Mouse (Mus musculus): ENCODE results near the gene Col4a5.
A peak's percentile ranks its signal among the peaks of the same experiment; 100 is the strongest.

Col4a5 gene

DNA sequence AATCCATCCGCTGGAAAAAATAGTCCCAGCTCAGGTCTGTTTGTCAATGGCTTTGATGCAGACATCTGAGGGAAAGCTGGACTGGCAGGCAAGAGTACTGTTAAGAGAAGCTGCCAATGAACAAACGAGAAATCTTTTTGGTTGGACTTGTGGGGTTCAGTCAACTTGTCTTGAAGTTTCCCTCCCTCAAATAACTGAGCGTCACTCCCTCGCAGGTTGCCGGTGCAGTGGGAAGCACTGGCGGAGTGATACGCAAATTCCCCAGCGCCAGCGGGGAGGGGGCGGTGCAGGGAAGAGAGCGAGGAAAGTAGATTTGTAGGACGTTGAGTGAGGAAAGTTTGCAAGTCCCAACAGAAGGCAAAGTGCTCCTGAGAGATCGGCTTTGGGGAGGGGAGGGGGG lies at the start of gene Col4a5:
Gene Col4a5 (plus strand): TSS at position 276 of the 400 bp plus-strand sequence.
- peak; percentile 42 to 71 for DNase-seq (ENCODE audit: low spot score in 2 of 2)

DNA sequence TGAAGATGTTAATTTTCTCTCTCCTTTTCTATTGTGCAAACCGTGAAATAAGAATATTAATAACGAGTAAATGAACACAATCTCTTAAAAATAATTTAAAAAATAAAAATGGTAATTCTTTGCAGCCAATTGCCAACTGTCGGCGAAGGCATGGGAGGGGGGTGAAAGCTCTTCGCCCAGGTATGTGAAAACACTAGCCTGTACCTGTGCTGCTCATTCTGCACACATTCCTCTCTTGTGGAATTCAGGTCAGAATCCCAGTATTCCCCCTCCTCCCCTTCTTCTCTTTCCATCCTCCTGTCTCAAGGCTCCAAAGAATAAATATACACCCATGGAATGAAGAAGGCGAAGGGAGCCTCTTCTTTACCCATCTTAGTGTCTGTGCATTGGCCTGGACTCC lies 38.4 kb upstream of the Col4a5 start:
- DNase-seq (ENCODE audit: low spot score in 2 of 2) = no peak

DNA sequence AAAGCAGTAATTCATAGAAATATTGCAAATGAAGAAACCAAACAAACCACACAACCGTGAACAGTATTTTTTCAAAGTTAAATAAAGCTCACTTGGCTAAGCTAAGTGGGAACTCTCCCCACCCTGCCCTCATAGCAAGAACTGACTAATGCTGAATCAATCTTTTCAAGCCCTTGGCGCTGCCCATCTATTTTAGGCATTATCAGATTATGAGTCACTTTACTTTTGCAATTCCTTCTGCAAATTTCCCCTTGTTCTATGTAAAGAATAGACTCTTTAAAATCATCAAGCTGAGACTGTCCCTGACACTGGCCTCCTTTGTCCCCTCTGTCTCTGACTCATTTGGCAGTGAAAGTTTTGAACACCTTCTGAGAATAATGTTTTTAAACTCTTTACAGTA lies 35.8 kb upstream of the Col4a5 start:
- DNase-seq (ENCODE audit: low spot score in 2 of 2) = peak in 1 of 2 experiments; percentile 16

DNA sequence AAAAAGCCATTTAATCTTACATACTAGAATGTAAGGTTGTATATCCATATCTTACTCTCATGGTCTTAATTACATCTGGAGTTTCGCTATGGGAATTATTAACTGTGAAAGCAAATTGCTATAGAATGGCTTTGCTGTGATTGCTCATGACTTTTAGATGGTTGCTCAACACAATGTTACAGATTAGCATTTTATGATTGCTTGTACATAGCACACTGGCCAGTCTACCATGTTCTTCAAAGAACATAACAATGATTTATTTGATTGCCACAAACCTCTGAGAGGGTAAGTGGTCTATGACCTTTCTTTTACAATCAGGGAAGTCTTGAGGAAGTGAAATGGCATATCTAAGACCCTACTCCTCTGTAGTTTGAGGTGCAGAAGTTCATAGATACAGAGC lies 27.2 kb upstream of the Col4a5 start:
- DNase-seq (ENCODE audit: low spot score in 2 of 2) = no peak

DNA sequence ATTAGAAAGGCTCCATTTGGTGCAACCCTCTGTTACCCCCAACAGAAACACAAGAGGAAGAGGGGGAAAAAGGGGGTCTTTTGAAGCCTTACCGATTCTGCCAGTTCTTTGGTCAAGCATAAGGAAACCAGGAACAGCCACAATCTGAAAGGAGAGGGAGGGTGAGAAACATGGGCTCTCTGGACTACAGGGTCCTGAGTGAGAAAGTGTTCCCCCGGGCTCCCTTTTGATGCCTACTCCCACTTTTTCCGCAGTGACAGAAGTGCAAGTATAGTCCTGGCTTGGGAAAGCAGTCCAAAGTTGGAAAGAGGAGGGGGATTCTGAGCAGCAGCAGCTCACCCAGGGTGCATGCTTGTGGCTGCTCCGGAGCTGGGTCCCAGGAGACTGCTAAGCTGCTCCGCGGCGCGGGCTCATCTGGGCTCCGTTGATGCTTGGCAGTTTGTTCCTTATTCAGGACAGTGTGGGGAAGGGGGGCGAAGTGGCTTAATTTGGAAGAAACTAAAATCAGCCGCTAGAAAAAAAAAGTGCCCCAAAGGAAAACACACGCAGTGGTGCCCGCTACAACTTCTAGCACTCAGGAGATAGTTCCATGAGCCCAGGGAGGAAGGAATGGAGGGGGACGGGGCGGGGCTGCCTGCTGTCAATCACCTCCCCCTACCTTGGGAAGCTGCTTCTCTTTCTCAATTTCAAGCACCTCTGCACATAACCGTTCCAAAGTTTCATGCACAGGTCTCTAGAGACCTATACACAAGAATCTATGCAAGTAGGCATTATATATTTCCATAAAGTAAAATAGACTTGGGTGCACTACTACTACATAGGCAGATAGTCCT lies 1.5 kb upstream of the Col4a5 start, which contains the start of gene Col4a6:
Gene Col4a6 (minus strand): TSS at position 607 of the 833 bp plus-strand sequence.
- DNase-seq (ENCODE audit: low spot score in 2 of 2) = peak in 1 of 2 experiments; percentile 26

DNA sequence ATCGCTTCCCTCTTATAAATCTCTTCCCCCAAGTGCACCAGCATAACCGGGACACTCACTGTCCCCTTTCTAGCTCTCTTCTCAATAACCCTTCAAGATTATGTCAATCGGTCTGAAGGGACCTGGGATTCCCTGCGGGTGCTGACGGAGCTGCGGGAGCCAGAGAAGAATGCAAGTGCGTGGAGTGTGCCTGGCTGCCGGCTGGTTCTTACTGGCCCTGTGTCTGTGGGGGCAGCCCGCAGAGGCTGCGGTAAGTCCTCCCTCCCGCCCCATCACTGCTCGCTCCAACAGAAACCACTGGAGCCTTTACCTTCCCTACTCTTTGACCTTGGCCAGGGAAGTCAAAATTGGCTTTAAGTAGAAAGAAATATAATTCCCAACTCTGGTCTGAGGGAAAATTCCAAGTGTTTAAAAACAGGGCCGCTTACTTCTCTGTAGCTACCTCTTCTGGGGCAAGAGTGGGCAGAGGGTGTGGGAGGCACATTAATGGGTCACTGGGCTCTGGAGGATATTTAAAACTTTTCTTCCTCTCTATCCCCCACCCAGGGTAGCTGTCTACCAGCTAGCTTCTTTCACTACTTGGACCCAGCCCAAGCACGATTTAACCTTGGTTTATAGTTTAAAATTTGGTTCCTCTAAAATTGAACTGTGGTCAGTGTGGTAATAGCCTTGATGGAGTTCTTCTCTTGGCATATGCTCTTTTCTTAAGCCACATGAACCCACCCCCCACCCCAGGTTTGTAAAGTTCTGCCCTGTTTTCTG lies 562 bp downstream of the Col4a5 start:
- DNase-seq (ENCODE audit: low spot score in 2 of 2) = peak in 1 of 2 experiments; percentile 9

DNA sequence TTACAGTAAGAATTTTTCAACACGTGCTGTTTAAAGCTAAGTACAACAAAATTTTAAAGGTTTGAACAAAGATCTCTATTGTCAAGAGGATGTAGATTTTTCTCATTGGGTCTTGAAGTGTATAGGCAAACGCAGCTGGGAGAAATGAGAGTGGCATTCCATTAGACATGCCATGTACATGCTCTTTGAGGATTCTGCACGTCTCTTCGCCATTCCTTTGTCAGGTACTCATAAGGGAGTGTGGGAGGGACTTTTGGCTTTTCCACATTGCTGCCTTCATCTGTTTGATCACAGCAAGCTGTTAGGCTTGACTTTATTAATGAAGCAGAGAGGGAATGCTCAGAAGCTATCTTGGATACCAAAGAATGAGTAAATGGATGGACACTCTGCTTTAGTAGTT lies 19.4 kb downstream of the Col4a5 start:
- DNase-seq (ENCODE audit: low spot score in 2 of 2) = no peak

DNA sequence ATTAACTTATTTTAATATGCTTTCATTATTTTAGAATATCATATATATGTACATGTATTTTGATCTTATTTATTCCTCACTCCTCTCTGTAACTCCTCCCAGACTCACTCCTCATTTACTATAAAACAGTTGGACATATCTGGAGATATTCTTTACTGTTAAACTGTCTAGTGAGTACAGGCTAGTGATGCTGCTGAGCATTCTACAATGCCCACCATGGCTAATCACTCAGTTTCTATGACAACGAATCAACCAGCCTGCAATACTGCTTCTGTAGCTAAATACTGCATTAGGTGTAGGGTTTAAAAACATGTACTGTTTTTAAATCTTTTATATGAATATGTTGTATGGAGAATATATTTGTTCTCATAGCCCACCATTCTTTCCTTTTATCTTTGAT lies 27.9 kb downstream of the Col4a5 start:
- DNase-seq (ENCODE audit: low spot score in 2 of 2) = no peak

DNA sequence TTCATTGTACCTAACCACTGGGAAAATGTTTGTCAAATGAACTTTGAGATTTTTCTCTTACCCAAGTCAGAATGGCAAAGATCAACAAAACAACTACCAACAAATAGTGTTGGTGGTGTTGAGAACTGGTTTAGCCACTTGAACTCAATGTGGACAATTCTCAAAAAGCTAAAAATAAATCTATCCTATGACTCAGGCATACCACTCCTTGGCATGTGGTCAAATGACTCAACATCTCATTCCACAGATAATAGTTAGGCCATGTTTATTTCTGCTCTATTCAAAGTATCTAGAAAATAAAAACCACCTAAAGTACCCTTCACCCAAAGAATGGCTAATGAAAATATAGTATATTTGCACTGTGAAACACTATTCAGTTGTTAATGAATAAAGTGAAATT lies 58.3 kb downstream of the Col4a5 start:
- peak in 1 of 2 experiments; percentile 7 for DNase-seq (ENCODE audit: low spot score in 2 of 2)

DNA sequence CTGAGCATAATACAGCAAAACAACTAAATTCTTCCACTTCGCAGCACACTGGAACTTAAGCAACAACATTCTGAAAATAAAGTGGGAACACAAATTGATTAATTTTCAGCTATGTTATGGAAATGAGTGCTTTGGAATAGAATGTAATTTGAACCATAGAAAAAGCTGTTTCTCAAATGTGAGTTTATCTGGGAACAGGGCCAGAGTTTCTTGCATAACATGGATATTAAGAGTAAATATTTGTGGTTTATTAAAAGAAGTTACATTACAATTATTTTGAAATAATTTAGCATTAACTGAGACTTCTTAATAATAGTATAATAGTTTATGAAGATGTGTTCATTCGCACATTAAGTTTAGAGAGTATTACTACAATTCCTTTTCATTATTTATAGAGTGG lies 72.3 kb downstream of the Col4a5 start:
- no peak for DNase-seq (ENCODE audit: low spot score in 2 of 2)

DNA sequence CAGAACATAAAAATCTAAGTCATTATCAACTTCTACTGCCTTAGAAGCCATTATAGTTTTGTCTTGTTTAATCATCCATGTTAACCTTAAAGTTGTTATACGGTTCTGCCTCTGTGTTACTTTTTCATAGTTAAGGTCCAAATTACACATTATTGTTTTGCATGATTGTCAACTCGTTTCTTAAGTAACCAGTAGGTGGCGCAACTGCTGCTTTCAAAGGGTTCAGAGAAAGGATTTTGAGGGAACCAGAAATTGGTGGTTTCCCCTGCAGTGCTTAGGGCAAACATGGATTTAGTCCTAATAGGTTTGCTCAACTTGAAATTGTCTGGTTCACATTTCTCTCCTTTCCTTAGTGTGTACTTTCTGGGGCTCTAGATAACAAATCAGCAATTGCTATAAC lies 115.1 kb downstream of the Col4a5 start:
- DNase-seq (ENCODE audit: low spot score in 2 of 2) = no peak

DNA sequence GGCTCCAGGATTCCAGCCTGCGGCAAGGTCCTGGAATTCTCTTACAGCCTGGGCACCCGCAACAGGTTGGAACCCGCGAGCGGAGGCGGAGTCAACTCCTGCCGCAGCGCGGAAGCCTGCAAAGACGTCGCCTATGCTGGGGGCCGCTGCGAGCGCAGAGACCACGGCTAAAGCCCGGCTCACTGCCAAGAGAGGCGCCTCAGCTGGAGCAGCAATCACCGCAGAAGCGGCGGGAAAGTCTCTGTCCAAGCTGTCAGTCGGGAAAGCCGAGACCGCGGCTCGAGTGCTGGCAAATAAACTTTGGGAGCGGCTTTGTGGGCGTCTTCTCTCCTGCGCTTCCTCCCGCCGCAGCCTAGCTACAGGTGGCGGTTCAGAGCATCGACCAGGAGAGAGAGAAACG lies 246.5 kb downstream of the Col4a5 start:
- DNase-seq (ENCODE audit: low spot score in 2 of 2) = no peak

DNA sequence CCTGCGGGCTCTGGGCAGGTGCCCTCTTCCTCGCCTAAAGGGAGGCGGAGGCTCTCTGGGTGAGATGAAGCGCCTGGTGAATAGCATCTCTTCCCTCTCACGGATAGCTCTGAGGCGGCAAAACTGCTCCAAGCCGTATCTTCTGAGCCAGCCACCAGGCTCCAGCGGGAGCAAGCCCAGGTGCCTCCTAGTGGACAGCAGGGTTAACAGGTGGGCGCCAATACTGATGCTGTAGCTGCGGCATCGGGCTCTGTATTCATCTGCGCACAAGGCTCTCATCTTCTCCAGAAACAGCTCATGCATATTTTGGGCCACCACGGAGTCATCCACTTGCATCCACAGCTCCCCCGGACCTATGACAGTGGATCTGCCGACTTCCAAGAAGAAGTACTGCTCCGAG lies 248.8 kb downstream of the Col4a5 start:
- no peak for DNase-seq (ENCODE audit: low spot score in 2 of 2)

DNA sequence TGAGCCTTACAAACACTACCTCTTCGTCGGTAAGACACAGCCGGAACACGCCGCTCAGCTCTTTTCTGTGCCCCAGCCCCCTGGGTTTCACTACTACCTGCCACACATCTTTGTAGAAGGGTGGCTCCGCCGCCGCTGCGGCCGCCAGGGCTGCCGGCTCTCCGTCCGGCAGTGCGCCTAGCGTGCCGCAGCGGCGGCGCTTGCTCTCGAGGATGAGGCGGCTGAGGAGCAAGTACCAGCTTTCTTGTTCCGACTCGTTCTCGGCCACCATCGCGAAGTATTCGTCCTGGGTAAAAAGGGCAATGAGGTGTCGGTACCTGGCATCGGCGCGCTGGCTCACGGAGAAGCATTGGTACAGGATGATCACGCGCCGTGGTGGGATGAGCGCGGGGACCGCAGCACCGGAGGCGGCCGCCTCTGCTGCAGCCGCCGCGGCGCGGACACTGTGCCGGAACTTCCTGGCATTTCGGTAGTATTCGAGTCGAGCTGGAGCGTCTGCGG lies 249.3 kb downstream of the Col4a5 start:
- no peak for DNase-seq (ENCODE audit: low spot score in 2 of 2)

DNA sequence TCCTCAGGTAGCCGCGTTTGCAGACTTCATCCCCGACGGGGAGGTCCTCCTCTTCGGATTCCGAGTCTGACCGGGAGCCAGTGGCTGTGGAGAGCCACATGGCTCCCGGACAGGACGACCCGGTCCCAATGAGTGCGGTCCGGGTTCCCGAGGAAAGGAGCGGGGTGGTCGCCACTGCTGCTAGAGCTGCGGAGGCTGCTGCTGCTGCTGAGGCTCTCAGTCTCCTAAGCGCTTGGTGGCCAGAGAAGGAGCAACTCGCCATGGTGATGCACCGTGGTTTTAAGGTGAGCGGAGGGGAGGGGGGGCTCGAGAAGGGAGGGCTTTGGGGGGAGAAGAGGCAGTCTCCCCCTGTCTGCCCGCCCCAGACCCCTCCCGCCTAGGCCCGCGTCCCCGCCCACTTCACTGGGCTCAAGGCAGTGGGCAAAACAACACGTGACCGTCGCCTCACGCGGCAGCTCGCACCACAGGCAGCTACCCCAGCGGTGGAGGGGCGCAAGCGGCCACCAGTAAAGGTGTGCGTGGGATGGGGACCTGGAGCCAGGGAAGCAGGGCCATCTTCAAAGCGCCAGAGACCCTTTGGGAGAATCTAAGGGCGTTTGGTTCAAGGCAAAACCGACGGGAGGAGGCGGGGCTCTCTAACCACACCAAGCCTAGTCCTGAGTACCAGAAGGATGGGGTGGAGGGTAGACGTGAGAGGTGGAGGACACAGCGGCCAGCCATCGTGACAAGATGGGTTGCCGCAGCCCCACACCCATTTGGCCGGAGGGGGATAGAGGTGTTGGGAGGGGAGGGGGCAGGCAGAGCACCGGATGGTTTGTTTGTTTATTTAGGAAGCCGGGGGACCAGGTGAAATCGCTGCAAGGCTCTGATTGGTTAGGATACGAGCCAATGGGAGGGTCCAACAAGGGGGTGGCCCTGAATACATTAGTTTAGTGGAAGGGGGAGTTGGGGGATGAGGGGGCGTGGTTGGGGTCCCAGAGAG lies 250.0 kb downstream of the Col4a5 start, which contains the start of gene Irs4:
Gene Irs4 (minus strand): TSS at position 327 of the 982 bp plus-strand sequence.
- DNase-seq (ENCODE audit: low spot score in 2 of 2) = no peak

DNA sequence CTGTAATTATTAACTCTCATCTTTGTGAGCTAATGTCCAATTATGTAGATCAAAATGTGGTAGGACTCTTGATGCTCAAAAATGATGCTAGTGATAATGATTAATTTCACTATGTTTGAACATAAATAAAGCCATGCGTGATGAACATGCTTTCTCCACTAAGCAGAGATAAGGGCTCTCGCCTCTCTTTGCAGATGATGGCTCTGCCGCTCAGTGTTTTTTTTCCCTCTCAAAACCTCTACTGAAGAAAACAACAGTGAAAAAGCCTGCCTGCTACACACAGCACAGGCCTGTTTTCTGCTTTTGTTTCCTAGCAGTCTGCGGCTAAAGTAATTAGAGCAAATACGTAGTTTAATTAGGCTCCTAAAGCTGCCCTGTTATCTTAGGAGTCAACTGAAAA lies 254.4 kb downstream of the Col4a5 start:
- no peak for DNase-seq (ENCODE audit: low spot score in 2 of 2)

All from urinary bladder, adult 18-20 months (tissue).